Mouse (Mus musculus): ENCODE results near the gene Clec2g.

GRCm38 (mm10) chr6:129012966-129013365 lies 78.8 kb downstream of the Clec2g start:
- TF ChIP-seq CTCF (IDR thresholded peaks at IDR 0.05; ENCODE audit: control insufficient read depth, insufficient read depth, insufficient replicate concordance, low read depth, low read length), result no peak
- no peak for TF ChIP-seq POLR2A (IDR thresholded peaks at IDR 0.05; ENCODE audit: control insufficient read depth, low read depth, low read length)

Measured in testis, adult 2 months (tissue).